Mouse (Mus musculus): Measurements from ENCODE around the gene Sp9. TPM values are rescaled to one million over a fixed set of nuclear protein-coding genes. Genes with fewer than 3 reads are reported as not detected.
A peak's percentile ranks its signal among the peaks of the same experiment; 100 is the strongest.

Sp9 gene
- polyA plus RNA-seq, 2 experiments: 1.7 to 2.4 TPM

DNA sequence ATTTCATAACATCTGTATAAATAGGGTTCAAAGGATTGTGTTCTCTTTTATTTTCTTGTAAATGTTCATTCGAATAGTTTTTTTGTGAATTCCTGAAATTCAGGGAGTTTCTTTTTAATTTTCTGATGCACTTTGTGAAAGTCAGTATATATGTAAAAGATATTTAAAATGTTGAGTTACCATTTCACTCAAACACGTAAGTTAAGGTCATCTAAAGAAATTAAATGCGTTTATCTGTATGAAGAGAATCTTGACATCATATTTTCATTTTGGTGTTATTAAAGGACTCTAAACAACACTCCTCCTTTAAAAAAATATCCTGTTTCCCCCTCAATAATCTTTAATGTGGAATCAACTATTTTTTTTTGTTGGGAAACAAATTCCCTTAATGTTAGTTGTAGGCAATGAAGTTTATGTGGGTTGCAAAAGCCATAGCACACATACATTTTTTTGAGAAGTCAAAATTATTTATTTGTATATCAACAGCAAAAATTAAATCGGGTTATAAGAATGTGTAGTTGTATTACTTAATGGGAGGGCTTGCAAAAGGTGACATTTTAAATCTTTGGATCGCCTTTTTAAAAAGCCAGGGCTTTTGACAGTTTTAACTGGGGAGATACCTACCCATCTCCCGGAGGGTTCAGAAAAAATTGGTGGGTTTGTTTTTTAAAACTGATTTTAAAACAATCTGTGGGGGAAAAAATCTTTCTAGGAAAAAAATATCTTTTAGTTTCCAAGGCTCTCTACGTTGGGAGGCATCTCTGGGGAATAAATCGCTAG is 3.7 kb downstream of the Sp9 start:
- no peak for TF ChIP-seq POLR2A (IDR thresholded peaks at IDR 0.05; ENCODE audit: borderline replicate concordance, extremely low read depth, insufficient read depth, insufficient read length)
- Histone ChIP-seq H3K9ac (ENCODE audit: low read depth, low read length, severe bottlenecking) (no peak overlapping the region), H3K9me3 (ENCODE audit: control insufficient read depth, low read length) (no peaks in the 10 kb centered on the region), H3K27ac (replicated peaks; ENCODE audit: low read depth, low read length) (no peak overlapping the region), H3K4me3 (replicated peaks; ENCODE audit: low read length) (peak overlapping the region; percentile 10; the same call in 1 of the 2 replicates), H3K4me1 (ENCODE audit: control insufficient read depth, insufficient read depth, low read length) (peaks cover 43% of the 10 kb centered on the region), H3K36me3 (ENCODE audit: control insufficient read depth, insufficient read depth, low read length) (no peaks in the 10 kb centered on the region), H3K27me3 (ENCODE audit: control insufficient read depth, insufficient read depth, low read length) (peaks cover 84% of the 10 kb centered on the region), H3K4me2 (replicated peaks; ENCODE audit: low read depth, low read length, severe bottlenecking) (no peak overlapping the region)
- DNase-seq (ENCODE audit: low spot score): no peak
- 13% methylated on average over 8 of the region's 8 CpGs for WGBS
- no peak for ATAC-seq (ENCODE audit: low FRiP score, low read depth)

GRCm38 (mm10) chr2:73276141-73276571 is 4.4 kb downstream of the Sp9 start:
- no peak overlapping the region for H3K9ac ChIP-seq (ENCODE audit: low read depth, low read length, severe bottlenecking)
- peaks cover 84% of the 10 kb centered on the region for H3K27me3 ChIP-seq (ENCODE audit: control insufficient read depth, insufficient read depth, low read length)
- H3K36me3 ChIP-seq (ENCODE audit: control insufficient read depth, insufficient read depth, low read length): no peaks in the 10 kb centered on the region
- H3K9me3 ChIP-seq (ENCODE audit: control insufficient read depth, low read length): no peaks in the 10 kb centered on the region
- 2% methylated on average over 6 of the region's 6 CpGs for WGBS
- TF ChIP-seq POLR2A (IDR thresholded peaks at IDR 0.05; ENCODE audit: borderline replicate concordance, extremely low read depth, insufficient read depth, insufficient read length): no peak
- 0 out of 2 replicates have a peak overlapping the region, but pooled peaks have one; percentile 7 for H3K4me2 ChIP-seq (replicated peaks; ENCODE audit: low read depth, low read length, severe bottlenecking)
- H3K4me1 ChIP-seq (ENCODE audit: control insufficient read depth, insufficient read depth, low read length): peaks cover 43% of the 10 kb centered on the region
- ATAC-seq (ENCODE audit: low FRiP score, low read depth) (no peak), DNase-seq (ENCODE audit: low spot score) (no peak)
- H3K27ac ChIP-seq (replicated peaks; ENCODE audit: low read depth, low read length): no peak overlapping the region
- peak overlapping the region; percentile 10 for H3K4me3 ChIP-seq (replicated peaks; ENCODE audit: low read length)

DNA sequence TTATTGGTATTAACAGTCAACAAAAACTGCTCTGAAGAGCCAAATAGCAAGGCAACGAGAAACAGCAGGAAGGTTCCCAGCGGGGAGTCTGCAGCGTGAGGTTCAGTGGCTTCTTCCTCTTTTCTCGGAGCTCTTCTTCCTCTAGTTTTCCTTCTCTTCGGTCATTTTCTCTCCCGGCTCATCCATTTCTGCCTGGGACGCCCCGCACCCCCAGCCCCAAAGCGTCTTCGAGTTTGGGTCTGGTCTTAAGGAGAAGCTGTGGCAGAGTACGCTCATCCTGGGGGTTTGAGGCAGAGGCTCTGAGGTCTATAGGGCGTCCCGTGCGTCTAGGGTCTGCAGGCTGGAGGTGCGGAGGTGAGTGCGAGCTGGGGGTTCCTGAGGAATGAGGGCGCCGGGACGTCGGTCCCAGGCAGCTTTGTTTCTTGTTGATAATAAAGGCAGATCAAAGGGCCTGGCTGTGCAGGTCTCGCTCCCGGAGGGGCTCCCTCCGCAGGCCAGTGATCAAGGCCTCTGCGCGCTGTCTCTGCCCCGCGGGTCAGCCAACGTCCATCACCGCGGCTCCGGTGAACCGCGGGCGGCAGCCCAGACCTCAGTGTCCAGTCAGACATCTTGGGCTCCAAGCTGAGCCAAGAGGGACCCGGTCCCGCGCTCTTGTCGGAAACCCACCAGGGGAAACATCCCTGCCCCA is 5.4 kb downstream of the Sp9 start:
- peaks cover 39% of the 10 kb centered on the region for H3K4me1 ChIP-seq (ENCODE audit: control insufficient read depth, insufficient read depth, low read length)
- H3K9me3 ChIP-seq (ENCODE audit: control insufficient read depth, low read length): no peaks in the 10 kb centered on the region
- peak overlapping the region; percentile 24 for H3K4me3 ChIP-seq (replicated peaks; ENCODE audit: low read length)
- peak overlapping the region; percentile 37 for H3K4me2 ChIP-seq (replicated peaks; ENCODE audit: low read depth, low read length, severe bottlenecking)
- H3K36me3 ChIP-seq (ENCODE audit: control insufficient read depth, insufficient read depth, low read length): no peaks in the 10 kb centered on the region
- 0 out of 2 replicates have a peak overlapping the region, but pooled peaks have one; percentile 25 for H3K9ac ChIP-seq (ENCODE audit: low read depth, low read length, severe bottlenecking)
- TF ChIP-seq POLR2A (IDR thresholded peaks at IDR 0.05; ENCODE audit: borderline replicate concordance, extremely low read depth, insufficient read depth, insufficient read length): no peak
- no peak overlapping the region; the same call in 1 of the 2 replicates for H3K27ac ChIP-seq (replicated peaks; ENCODE audit: low read depth, low read length)
- H3K27me3 ChIP-seq (ENCODE audit: control insufficient read depth, insufficient read depth, low read length): peaks cover 85% of the 10 kb centered on the region
- ATAC-seq (ENCODE audit: low FRiP score, low read depth) (no peak), DNase-seq (ENCODE audit: low spot score) (no peak)
- 2% methylated on average over 38 of the region's 38 CpGs for WGBS

DNA sequence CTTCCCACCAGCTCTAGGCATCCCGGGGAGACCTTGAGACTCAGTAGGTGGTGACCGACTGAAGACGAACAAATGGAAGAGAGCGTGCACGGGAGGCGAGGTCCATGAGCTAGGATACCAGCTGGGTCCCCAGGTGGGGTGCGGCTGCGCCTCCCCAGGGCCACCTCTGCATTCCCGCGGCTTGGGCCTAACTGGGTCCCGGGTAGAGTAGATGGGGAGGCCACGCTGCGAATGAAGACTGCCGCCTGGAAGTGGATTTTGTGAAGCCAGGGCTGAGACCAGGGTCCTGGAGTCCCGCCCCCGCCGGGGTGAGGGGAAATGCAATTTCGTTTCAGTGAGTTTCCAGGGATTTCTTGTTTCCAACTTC is 6.0 kb downstream of the Sp9 start:
- WGBS: 6% methylated on average over 18 of the region's 18 CpGs
- Histone ChIP-seq H3K9me3 (ENCODE audit: control insufficient read depth, low read length) (no peaks in the 10 kb centered on the region), H3K36me3 (ENCODE audit: control insufficient read depth, insufficient read depth, low read length) (no peaks in the 10 kb centered on the region), H3K9ac (ENCODE audit: low read depth, low read length, severe bottlenecking) (0 out of 2 replicates have a peak overlapping the region, but pooled peaks have one; percentile 25), H3K4me2 (replicated peaks; ENCODE audit: low read depth, low read length, severe bottlenecking) (peak overlapping the region; percentile 37), H3K27me3 (ENCODE audit: control insufficient read depth, insufficient read depth, low read length) (peaks cover 81% of the 10 kb centered on the region), H3K27ac (replicated peaks; ENCODE audit: low read depth, low read length) (no peak overlapping the region; the same call in 1 of the 2 replicates), H3K4me1 (ENCODE audit: control insufficient read depth, insufficient read depth, low read length) (peaks cover 37% of the 10 kb centered on the region), H3K4me3 (replicated peaks; ENCODE audit: low read length) (peak overlapping the region; percentile 24)
- DNase-seq (ENCODE audit: low spot score): no peak
- no peak for ATAC-seq (ENCODE audit: low FRiP score, low read depth)
- no peak for TF ChIP-seq POLR2A (IDR thresholded peaks at IDR 0.05; ENCODE audit: borderline replicate concordance, extremely low read depth, insufficient read depth, insufficient read length)

DNA sequence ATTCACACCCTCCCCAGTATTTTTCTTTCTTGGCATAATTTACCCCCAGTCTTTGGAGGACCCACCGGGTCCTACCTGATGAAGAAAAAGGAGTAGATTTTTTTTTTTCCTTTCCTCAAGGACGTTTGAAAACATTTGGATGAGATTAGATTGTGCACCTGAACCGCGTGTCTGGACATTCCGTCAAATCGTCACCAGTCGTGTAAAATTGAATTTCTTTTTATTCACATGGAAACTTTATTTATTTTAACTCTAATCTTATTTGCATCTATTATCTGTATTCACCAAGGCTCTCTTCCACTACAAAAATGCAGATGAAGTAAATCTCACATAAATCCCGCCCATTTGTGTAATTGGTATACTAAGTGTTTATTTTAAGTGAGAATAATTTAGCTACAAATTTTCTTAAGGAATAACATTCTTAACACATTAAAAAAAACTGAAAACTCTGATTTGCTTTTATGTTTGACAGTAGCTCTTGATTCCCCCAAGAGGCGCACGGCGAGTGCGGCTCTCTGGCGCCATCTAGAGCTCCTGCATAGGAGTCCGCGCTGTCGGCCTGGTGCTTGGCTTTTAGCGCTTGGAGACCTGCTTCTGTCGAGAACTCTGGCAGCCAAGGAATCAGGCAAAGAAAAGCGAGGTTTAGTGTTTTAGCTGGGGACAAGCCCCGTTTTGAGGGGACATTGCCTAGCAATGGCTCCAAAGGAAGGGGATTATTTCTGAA is 6.6 kb downstream of the Sp9 start:
- no peak overlapping the region for H3K9ac ChIP-seq (ENCODE audit: low read depth, low read length, severe bottlenecking)
- peaks cover 75% of the 10 kb centered on the region for H3K27me3 ChIP-seq (ENCODE audit: control insufficient read depth, insufficient read depth, low read length)
- peak; percentile 70; the same call in 1 of the 2 replicates for ATAC-seq (ENCODE audit: low FRiP score, low read depth)
- no peak for TF ChIP-seq POLR2A (IDR thresholded peaks at IDR 0.05; ENCODE audit: borderline replicate concordance, extremely low read depth, insufficient read depth, insufficient read length)
- no peak overlapping the region for H3K27ac ChIP-seq (replicated peaks; ENCODE audit: low read depth, low read length)
- H3K9me3 ChIP-seq (ENCODE audit: control insufficient read depth, low read length): no peaks in the 10 kb centered on the region
- H3K4me1 ChIP-seq (ENCODE audit: control insufficient read depth, insufficient read depth, low read length): peaks cover 31% of the 10 kb centered on the region
- no peaks in the 10 kb centered on the region for H3K36me3 ChIP-seq (ENCODE audit: control insufficient read depth, insufficient read depth, low read length)
- H3K4me2 ChIP-seq (replicated peaks; ENCODE audit: low read depth, low read length, severe bottlenecking): peak overlapping the region; percentile 44; the same call in 1 of the 2 replicates
- DNase-seq (ENCODE audit: low spot score): peak; percentile 92
- WGBS: 3% methylated on average over 20 of the region's 20 CpGs
- peak overlapping the region; percentile 24 for H3K4me3 ChIP-seq (replicated peaks; ENCODE audit: low read length)

All from limb, embryonic 14.5 days (tissue).